Mouse (Mus musculus) forebrain, embryonic 12.5 days (tissue): Measurements from ENCODE around the gene Nebl. TPM values are rescaled to one million over a fixed set of nuclear protein-coding genes. Genes with fewer than 3 reads are reported as not detected.
A peak's percentile ranks its signal among the peaks of the same experiment; 100 is the strongest.

Experiments
- ATAC-seq: fragments of 200-750 bp; cut with Nextera tagmentation; 2 replicates; pipeline ENCODE4 v1.8.0; 2017; ENCODE audit warnings: moderate TSS enrichment; ENCODE audit not compliant: low FRiP score
- H3K27ac ChIP-seq: fragments of 300-500 bp; sonication (generic); 2 replicates; pipeline ENCODE4 v1.5.1; 2016; ENCODE audit warnings: mild to moderate bottlenecking
- H3K27me3 ChIP-seq: fragments of 300-500 bp; sonication (generic); 2 replicates; pipeline ENCODE4 v1.6.1; 2016; ENCODE audit warnings: mild to moderate bottlenecking
- H3K36me3 ChIP-seq: fragments of 300-500 bp; sonication (generic); replicated peaks from 2 replicates; pipeline ENCODE4 v1.6.1; 2016; ENCODE audit warnings: mild to moderate bottlenecking
- H3K4me1 ChIP-seq: fragments of 300-500 bp; sonication (generic); 2 replicates; pipeline ENCODE4 v1.6.1; 2016
- H3K4me2 ChIP-seq: fragments of 300-500 bp; sonication (generic); 2 replicates; pipeline ENCODE4 v1.6.1; 2016; ENCODE audit warnings: mild to moderate bottlenecking, moderate library complexity
- H3K4me3 ChIP-seq: fragments of 300-500 bp; sonication (generic); replicated peaks from 2 replicates; pipeline ENCODE4 v1.5.1; 2016; ENCODE audit warnings: mild to moderate bottlenecking
- H3K9ac ChIP-seq: fragments of 300-500 bp; sonication (generic); 2 replicates; pipeline ENCODE4 v1.6.1; 2016; ENCODE audit warnings: mild to moderate bottlenecking
- H3K9me3 ChIP-seq: fragments of 300-500 bp; sonication (generic); 2 replicates; pipeline ENCODE4 v1.6.1; 2016
- WGBS: fragments of 180-500 bp; shearing (Covaris S2); methylation state at CpG from one replicate; pipeline ENCODE4 v1.1.7; 2016; 5-methylcytosine and 5-hydroxymethylcytosine counted together
- polyA plus RNA-seq: library from polyadenylated mRNA; unstranded; fragments of >200 nt; fragmentation: Nextera tagmentation; extraction: Ambion mirVana; gene quantifications from 2 replicates; pipeline ENCODE4 v1.2.1, GENCODE M21; 2016

The Nebl gene
- polyA plus RNA-seq, 1 experiment from 2014 or later, result 6.5 TPM

DNA sequence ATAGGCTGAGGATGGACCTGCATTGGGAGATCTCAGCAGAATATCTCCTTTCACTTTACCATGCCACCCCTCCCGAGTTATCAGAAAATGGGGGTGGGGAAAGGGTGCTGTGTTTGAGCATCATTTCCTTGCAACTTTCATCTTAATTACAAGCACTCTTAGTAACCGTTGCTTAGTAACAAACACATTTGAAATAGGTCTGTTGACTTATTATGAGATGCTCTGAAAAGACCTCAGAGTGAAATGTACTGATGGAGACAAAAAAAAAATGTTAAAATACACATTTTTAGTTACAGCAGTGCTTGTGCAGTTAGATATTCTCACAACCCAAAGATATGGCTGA lies 28.1 kb downstream of the Nebl start:
- Histone ChIP-seq H3K27me3 (no peaks in the 10 kb centered on the region), H3K9me3 (no peaks in the 10 kb centered on the region), H3K4me2 (no peak overlapping the region), H3K4me1 (peaks cover 16% of the 10 kb centered on the region), H3K4me3 (no peak overlapping the region), H3K36me3 (no peaks in the 10 kb centered on the region), H3K27ac (0 out of 2 replicates have a peak overlapping the region, but pooled peaks have one; percentile 13), H3K9ac (no peak overlapping the region)
- WGBS, result 44% methylated on average over 2 of the region's 2 CpGs
- no peak for ATAC-seq

DNA sequence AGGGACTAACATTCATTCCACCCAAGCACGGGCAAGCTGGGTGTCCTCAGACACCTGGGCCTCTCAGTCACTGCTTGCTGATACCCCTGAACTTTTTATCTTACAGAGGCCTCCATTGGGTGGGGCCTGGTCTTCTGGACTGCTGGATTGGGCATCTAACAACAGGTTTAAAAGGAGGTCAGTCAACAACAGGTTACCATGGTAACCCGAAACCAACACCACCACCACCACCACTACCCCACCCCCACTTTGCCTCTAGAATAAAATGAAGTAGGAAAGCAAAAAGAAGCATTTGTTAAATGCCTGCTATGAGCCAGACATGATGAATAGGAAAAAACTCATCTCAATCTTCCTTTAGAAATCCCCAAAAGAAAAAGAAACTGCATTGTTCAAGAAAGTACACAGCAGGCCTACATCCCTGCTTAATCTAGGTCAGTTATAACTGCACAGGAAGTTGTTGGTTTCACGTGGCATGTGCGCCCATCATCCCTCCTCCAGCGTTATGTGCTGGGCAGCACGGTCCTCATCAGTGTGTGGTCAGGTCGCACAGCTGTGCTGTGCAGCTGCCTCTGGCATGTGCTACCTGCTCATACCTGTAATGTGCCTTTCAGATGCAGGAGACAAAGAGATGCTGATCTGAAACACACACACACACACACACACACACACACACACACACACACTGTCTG lies 28.6 kb downstream of the Nebl start:
- Histone ChIP-seq H3K27ac (0 out of 2 replicates have a peak overlapping the region, but pooled peaks have one; percentile 13), H3K9me3 (no peaks in the 10 kb centered on the region), H3K4me2 (no peak overlapping the region), H3K4me3 (no peak overlapping the region), H3K9ac (no peak overlapping the region), H3K36me3 (no peaks in the 10 kb centered on the region), H3K4me1 (peaks cover 16% of the 10 kb centered on the region), H3K27me3 (no peaks in the 10 kb centered on the region)
- WGBS, result 59% methylated on average over 7 of the region's 7 CpGs
- ATAC-seq, result 0 out of 2 replicates have a peak, but pooled peaks have one; percentile 33

DNA sequence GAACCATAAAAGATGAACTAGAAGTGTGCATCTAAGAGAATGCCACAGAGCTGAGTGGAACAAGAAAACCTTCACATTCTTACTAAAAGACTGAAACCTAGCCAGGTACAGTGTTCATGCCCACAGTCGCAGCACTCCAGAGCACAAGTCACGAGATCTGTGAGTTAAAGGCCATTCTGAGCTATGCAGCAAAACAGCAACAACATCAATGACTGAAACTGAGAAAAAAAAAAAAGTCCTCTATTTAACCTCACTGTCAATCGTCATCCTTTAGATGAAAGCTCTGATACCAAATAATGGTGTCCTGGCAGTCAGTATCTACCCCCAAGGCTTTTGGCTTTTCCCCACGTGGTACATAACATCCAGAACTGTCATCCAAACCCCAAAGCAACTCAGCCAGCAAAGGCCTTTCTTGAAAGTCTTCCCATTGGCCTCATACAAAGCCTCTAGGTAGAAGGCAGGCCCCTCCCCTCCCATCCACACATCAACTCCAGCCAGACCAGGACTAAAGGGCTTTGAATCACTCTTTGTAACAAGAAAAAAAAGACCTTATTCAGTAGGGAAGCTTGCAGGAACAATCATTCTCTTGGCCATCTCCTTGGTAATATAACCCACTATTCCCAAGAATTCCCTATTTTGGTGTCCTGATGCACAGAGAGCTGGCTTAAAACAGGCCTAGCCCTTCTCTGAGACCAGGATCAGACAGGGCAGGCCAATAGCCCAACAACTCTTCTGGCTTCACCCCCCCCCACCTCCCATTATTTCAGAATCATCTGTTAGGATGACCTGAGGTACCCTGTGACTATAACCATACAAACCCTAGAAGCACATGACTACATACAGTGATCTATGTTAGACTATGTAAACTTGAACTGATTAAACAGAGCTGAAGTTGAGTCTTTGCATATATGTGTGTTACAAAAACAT lies 32.8 kb downstream of the Nebl start:
- no peaks in the 10 kb centered on the region for H3K9me3 ChIP-seq
- WGBS, result 38% methylated on average over 4 of the region's 4 CpGs
- H3K27ac ChIP-seq, result no peak overlapping the region
- H3K27me3 ChIP-seq, result no peaks in the 10 kb centered on the region
- no peak for ATAC-seq
- H3K4me1 ChIP-seq, result peaks cover 16% of the 10 kb centered on the region
- no peaks in the 10 kb centered on the region for H3K36me3 ChIP-seq
- no peak overlapping the region for H3K4me2 ChIP-seq
- H3K4me3 ChIP-seq, result no peak overlapping the region
- no peak overlapping the region for H3K9ac ChIP-seq

DNA sequence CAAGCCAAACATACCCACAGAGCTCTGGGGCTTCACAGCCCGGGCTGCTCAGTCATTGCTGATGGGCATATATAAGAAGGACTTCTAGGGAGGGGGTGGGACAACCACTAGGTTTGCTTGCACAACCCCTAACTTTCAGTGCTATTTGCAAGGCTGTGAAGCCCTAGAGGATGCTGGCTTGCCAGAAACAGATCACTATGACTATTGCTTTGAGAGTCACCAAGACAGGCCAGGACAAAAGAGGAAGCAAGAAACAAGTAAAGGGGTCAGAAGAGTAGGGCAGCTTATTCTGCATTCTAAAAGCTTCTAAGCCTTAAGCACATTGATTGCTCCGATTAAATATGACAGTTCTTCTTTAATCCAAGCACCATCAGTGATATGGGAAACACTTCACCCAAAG lies 38.3 kb downstream of the Nebl start:
- no peak for ATAC-seq
- no peak overlapping the region for H3K27ac ChIP-seq
- H3K9me3 ChIP-seq, result no peaks in the 10 kb centered on the region
- no peaks in the 10 kb centered on the region for H3K36me3 ChIP-seq
- no peak overlapping the region for H3K9ac ChIP-seq
- H3K27me3 ChIP-seq, result no peaks in the 10 kb centered on the region
- no peak overlapping the region for H3K4me3 ChIP-seq
- 90% methylated on average over 2 of the region's 2 CpGs for WGBS
- no peak overlapping the region for H3K4me2 ChIP-seq
- H3K4me1 ChIP-seq, result no peaks in the 10 kb centered on the region

DNA sequence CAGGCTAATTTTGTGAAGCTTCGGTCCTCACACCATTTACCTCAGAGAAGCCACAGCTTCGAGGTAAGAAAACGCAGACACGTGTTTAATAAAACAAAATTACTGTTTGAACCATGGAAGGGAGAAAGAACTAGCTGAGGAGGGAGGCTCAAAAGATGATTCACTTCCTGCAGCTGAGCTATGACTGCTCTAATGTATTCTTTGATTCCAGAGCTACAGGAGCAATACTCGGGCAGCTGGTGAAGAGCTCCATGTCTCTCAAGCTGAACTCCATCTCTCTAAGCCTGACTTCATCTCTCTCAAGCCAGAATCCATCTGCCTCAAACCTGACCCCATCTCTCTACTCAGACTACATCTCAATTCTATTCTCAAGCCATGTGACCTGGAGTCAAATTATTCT lies 41.0 kb downstream of the Nebl start:
- ATAC-seq, result no peak
- 83% methylated on average over 5 of the region's 5 CpGs for WGBS
- no peaks in the 10 kb centered on the region for H3K36me3 ChIP-seq
- no peak overlapping the region for H3K4me3 ChIP-seq
- no peak overlapping the region for H3K4me2 ChIP-seq
- no peaks in the 10 kb centered on the region for H3K9me3 ChIP-seq
- H3K27ac ChIP-seq, result no peak overlapping the region
- H3K4me1 ChIP-seq, result no peaks in the 10 kb centered on the region
- no peak overlapping the region for H3K9ac ChIP-seq
- H3K27me3 ChIP-seq, result no peaks in the 10 kb centered on the region

DNA sequence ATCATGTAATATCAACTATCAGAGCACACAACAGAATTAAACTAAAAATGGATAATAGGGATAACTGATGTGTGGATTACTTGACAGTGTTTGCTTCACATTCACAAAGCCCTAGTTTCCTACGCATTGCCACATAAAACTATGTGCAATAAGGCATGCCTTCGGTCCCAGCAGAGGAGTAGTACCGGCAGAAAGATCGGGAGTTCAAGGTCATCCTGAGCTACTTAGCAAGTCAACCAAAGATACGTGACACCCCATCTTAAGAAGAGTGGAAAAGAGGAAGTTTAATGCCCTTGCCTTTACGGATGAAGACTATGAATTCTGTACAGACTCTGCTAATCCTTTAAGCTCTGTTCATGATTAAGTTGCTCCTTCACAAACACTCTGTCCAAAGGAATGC lies 44.1 kb downstream of the Nebl start:
- Histone ChIP-seq H3K9ac (no peak overlapping the region), H3K27me3 (no peaks in the 10 kb centered on the region), H3K4me3 (no peak overlapping the region), H3K27ac (no peak overlapping the region), H3K36me3 (no peaks in the 10 kb centered on the region), H3K9me3 (no peaks in the 10 kb centered on the region), H3K4me1 (0 out of 2 replicates have a peak, but pooled peaks cover 3% of the 10 kb centered on the region), H3K4me2 (no peak overlapping the region)
- ATAC-seq, result no peak
- 84% methylated on average over 6 of the region's 6 CpGs for WGBS

DNA sequence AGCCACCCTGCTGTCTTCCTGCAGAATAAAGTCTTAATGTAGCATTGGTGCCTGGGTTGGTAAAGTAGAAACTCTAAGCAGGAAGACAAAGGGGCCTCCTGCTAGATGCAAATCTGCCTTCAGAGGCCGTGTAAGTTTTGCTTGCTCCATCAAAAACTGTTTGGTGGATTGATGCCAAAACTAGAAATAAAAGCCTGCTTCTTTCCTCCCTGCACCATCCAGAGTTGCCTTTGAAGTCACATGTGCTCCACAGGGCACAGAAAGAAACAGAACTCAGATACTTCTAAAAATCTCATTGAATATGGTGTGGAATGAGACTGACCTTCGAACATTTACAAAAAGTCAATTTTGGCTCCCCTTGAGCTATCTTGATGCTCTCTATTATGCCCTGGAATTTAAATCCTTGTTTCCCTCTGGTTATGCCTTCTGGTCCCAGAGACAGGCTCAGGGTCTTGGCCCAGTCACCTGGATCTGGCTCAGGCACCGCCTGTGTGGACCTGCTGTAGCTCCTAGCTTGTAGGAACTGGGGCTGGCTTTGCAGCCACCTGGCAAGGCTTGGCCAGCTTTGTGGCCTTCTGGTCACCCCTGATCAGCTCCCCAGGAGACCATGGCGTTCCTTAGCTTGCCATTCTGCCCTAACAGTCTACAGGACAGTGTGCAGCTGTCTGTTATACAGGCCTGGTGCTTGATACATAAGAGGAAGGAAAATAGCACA lies 47.8 kb downstream of the Nebl start:
- Histone ChIP-seq H3K9ac (no peak overlapping the region), H3K4me1 (0 out of 2 replicates have a peak, but pooled peaks cover 3% of the 10 kb centered on the region), H3K4me2 (no peak overlapping the region), H3K4me3 (no peak overlapping the region), H3K9me3 (no peaks in the 10 kb centered on the region), H3K36me3 (no peaks in the 10 kb centered on the region), H3K27ac (no peak overlapping the region), H3K27me3 (no peaks in the 10 kb centered on the region)
- no peak for ATAC-seq
- 69% methylated on average over 4 of the region's 4 CpGs for WGBS

DNA sequence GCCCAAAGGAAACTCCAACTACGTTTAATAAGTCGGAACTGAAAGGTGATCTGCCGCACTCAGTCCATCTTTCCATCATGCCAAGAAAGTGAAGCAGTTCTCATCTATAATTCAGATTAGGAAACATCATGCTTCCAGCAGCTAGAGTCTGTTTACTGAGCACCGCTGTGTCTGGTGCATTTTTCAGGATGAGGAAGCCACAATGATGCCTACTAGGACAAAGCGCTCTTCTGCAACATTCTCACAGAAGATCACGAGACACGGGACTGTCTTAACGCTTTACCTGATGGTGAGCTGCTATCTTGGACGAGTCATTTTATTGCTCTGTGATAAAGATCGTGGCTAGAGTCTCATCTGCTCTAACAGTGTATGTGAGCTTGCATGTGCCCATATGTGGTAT lies 59.1 kb downstream of the Nebl start:
- H3K9ac ChIP-seq, result no peak overlapping the region
- WGBS, result 93% methylated on average over 10 of the region's 10 CpGs
- no peak overlapping the region for H3K27ac ChIP-seq
- H3K36me3 ChIP-seq, result no peaks in the 10 kb centered on the region
- 0 out of 2 replicates have a peak, but pooled peaks cover 5% of the 10 kb centered on the region for H3K27me3 ChIP-seq
- ATAC-seq, result no peak
- no peak overlapping the region for H3K4me3 ChIP-seq
- H3K4me2 ChIP-seq, result no peak overlapping the region
- no peaks in the 10 kb centered on the region for H3K9me3 ChIP-seq
- H3K4me1 ChIP-seq, result peaks cover 25% of the 10 kb centered on the region

DNA sequence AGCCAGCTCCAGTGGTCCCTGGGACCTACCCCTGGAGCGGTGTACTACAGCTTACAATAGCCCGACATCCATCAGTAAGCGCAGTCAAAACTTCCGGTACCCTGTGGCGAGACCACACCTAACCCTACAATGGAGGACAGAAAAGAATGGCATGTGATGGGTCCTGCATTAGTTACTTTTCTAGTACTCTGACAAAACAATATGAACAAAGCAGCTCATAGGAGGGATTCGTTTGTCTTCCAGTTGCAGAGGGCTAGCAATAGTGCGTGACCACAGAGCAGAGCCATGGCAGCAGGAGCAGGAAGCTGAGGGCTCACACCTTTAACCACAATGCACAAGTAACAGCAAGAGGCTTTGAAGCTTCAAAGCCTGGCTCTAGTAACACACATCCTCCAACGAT lies 59.7 kb downstream of the Nebl start:
- Histone ChIP-seq H3K4me3 (no peak overlapping the region), H3K9ac (no peak overlapping the region), H3K4me2 (no peak overlapping the region), H3K27ac (no peak overlapping the region), H3K27me3 (0 out of 2 replicates have a peak, but pooled peaks cover 5% of the 10 kb centered on the region), H3K36me3 (no peaks in the 10 kb centered on the region), H3K9me3 (no peaks in the 10 kb centered on the region), H3K4me1 (peaks cover 25% of the 10 kb centered on the region)
- WGBS, result 78% methylated on average over 8 of the region's 8 CpGs
- ATAC-seq, result no peak

DNA sequence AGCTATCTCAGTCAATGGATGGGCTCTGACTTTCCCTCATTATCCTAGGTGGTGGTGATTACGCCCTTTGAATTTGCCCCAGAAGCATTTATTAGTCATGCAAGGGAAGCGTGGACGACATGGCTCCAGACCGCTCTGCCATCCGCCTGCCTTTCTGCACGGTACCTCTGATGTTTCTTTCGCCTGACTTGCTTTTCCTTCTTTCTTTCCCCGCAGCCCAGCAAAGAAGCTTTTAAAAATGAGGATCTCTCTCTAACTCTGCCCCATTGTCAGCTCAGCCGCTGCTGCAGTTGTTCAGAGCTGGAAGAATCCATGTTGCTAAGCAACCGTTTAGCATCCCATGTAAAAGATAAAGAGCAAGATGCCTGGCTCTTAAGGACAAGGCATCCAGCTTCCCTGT lies 61.3 kb downstream of the Nebl start:
- Histone ChIP-seq H3K9ac (peak overlapping the region; percentile 38; the same call in 1 of the 2 replicates), H3K36me3 (no peaks in the 10 kb centered on the region), H3K4me3 (peak overlapping the region; percentile 20), H3K4me1 (peaks cover 22% of the 10 kb centered on the region), H3K4me2 (peak overlapping the region; percentile 39), H3K9me3 (no peaks in the 10 kb centered on the region), H3K27ac (peak overlapping the region; percentile 67), H3K27me3 (0 out of 2 replicates have a peak, but pooled peaks cover 5% of the 10 kb centered on the region)
- peak; percentile 84 for ATAC-seq
- 6% methylated on average over 10 of the region's 10 CpGs for WGBS

DNA sequence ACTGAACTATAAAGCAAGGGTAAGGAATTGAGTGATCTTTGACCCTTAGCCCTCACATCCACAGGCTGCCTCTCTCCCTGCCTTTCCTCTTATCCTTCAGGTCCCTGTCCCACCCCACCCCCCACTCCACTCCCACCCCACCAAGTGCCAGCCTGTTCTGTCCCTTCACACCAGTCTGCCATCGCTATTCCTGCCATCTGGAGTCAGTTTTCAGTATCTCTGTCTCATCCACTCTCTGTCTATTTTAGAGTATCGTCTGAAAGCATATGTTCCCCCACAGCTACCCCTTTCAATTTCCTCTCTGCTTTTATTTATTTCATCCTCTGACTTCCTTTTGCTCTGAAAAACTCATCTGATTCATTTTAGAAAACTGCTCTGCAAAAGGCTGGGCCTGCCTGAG lies 62.3 kb downstream of the Nebl start:
- 0 out of 2 replicates have a peak, but pooled peaks cover 5% of the 10 kb centered on the region for H3K27me3 ChIP-seq
- H3K9me3 ChIP-seq, result no peaks in the 10 kb centered on the region
- H3K4me3 ChIP-seq, result no peak overlapping the region
- peaks cover 22% of the 10 kb centered on the region for H3K4me1 ChIP-seq
- H3K36me3 ChIP-seq, result no peaks in the 10 kb centered on the region
- 48% methylated on average over 2 of the region's 2 CpGs for WGBS
- H3K27ac ChIP-seq, result peak overlapping the region; percentile 67; the same call in 1 of the 2 replicates
- no peak overlapping the region for H3K4me2 ChIP-seq
- no peak overlapping the region for H3K9ac ChIP-seq
- ATAC-seq, result peak; percentile 33; the same call in 1 of the 2 replicates

DNA sequence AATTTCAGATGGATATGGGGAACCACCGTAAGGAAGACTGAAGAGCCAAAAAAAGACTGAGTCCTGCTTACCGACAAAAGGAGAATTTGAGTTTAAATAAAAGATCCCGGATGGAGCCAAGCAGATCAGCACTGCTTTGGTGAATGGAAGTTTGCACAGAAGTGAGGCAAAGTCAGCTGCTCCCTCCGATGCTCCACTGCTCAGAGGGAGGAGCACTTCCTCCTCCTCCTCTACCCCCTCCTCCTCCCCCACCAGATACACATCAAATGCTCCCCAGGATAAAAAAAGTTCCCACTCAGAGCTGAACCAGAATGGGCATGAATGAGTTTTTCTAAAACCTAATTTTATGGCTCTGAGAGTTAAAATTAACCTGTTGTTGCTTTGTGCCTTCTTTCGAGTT lies 73.1 kb downstream of the Nebl start:
- H3K27me3 ChIP-seq, result no peaks in the 10 kb centered on the region
- no peaks in the 10 kb centered on the region for H3K4me1 ChIP-seq
- H3K9ac ChIP-seq, result no peak overlapping the region
- H3K36me3 ChIP-seq, result no peaks in the 10 kb centered on the region
- no peak for ATAC-seq
- no peak overlapping the region for H3K27ac ChIP-seq
- no peak overlapping the region for H3K4me2 ChIP-seq
- 77% methylated on average over 5 of the region's 5 CpGs for WGBS
- no peaks in the 10 kb centered on the region for H3K9me3 ChIP-seq
- H3K4me3 ChIP-seq, result no peak overlapping the region
